Mouse (Mus musculus) CH12.LX (cell line): ENCODE measurements around the gene Nop16. TPM values are rescaled to one million over a fixed set of nuclear protein-coding genes. Genes with fewer than 3 reads are reported as not detected.

Experiments used
- DNase-seq: peaks from one replicate; pipeline ENCODE4 v3.0.0-alpha.2; 2013; ENCODE audit errors: extremely low read depth
- H3K27ac ChIP-seq: 2 replicates; pipeline ENCODE4 v1.5.1; 2012; ENCODE audit warnings: low read depth, mild to moderate bottlenecking, control low read depth, moderate library complexity; ENCODE audit not compliant: insufficient read depth
- H3K27me3 ChIP-seq: replicated peaks from 2 replicates; pipeline ENCODE3; 2012; ENCODE audit warnings: inconsistent platforms
- H3K36me3 ChIP-seq, 2 experiments: replicated peaks in 1 of 2; 2 replicates each; pipeline versions ENCODE3 to v1.6.1; 2012; ENCODE audit warnings: inconsistent platforms in 1 of 2, low read length in 1 of 2, mild to moderate bottlenecking in 1 of 2, mixed read lengths in 1 of 2, moderate library complexity in 1 of 2; ENCODE audit not compliant: control insufficient read depth in 1 of 2, insufficient read depth in 1 of 2
- H3K4me1 ChIP-seq, 2 experiments: 2 replicates each; pipeline ENCODE4 v1.6.1; 2012; ENCODE audit warnings: inconsistent platforms in 1 of 2, moderate library complexity in 1 of 2; ENCODE audit not compliant: insufficient read depth in 2 of 2, control insufficient read depth in 1 of 2
- H3K4me2 ChIP-seq: 2 replicates; pipeline ENCODE4 v1.6.1; 2012; ENCODE audit warnings: low read depth, mild to moderate bottlenecking, control low read depth; ENCODE audit not compliant: poor library complexity, insufficient read depth, severe bottlenecking
- H3K4me3 ChIP-seq, 3 experiments: fragments of 150-350 bp in 1 of 3; sonication (generic) in 1 of 3; replicated peaks in 1 of 3; 2 replicates each; pipeline versions ENCODE3 to v1.5.1; 2011 to 2012; ENCODE audit warnings: low read depth in 2 of 3, low read length in 2 of 3, mild to moderate bottlenecking in 2 of 3, moderate library complexity in 2 of 3, control low read depth in 1 of 3, improper control_type of control experiment in 1 of 3, inconsistent platforms in 1 of 3, mixed read lengths in 1 of 3; ENCODE audit not compliant: poor library complexity in 1 of 3
- H3K79me2 ChIP-seq: replicated peaks from 2 replicates; pipeline ENCODE4 v1.6.1; 2012; ENCODE audit warnings: mild to moderate bottlenecking, moderate library complexity; ENCODE audit not compliant: control insufficient read depth, poor library complexity, insufficient read depth, severe bottlenecking; ENCODE audit errors: extremely low read depth
- H3K9ac ChIP-seq: 2 replicates; pipeline ENCODE4 v1.6.1; 2012; ENCODE audit warnings: low read depth, mild to moderate bottlenecking, control low read depth, moderate library complexity; ENCODE audit not compliant: insufficient read depth
- H3K9me3 ChIP-seq: replicated peaks from 2 replicates; pipeline ENCODE3; 2012; ENCODE audit warnings: low read length, inconsistent platforms, mixed read lengths
- CHD2 ChIP-seq: IDR thresholded peaks from 2 replicates; pipeline ENCODE4 v1.6.1; 2011; ENCODE audit warnings: low read length, improper control_type of control experiment
- CTCF ChIP-seq, 2 experiments: IDR thresholded peaks in 1 of 2; conservative IDR thresholded peaks in 1 of 2; 2 replicates each; pipeline ENCODE4 v1.5.1; 2011 to 2012; ENCODE audit warnings: low read depth in 2 of 2, low read length in 2 of 2, improper control_type of control experiment in 1 of 2, inconsistent platforms in 1 of 2, mild to moderate bottlenecking in 1 of 2, moderate library complexity in 1 of 2
- E2F4 ChIP-seq: IDR thresholded peaks from 2 replicates; pipeline ENCODE4 v1.6.1; 2011; ENCODE audit warnings: low read depth, low read length, improper control_type of control experiment; ENCODE audit not compliant: insufficient replicate concordance
- ELF1 ChIP-seq: IDR thresholded peaks from 2 replicates; pipeline ENCODE4 v1.6.1; 2014; ENCODE audit warnings: low read depth, mild to moderate bottlenecking, inconsistent platforms, low read length, improper control_type of control experiment
- EP300 ChIP-seq: IDR thresholded peaks from 2 replicates; pipeline ENCODE4 v1.6.1; 2011; ENCODE audit warnings: low read length, improper control_type of control experiment
- HCFC1 ChIP-seq: IDR thresholded peaks from 2 replicates; pipeline ENCODE4 v1.6.1; 2012; ENCODE audit warnings: low read depth, mild to moderate bottlenecking, inconsistent platforms, low read length, improper control_type of control experiment
- IRF4 ChIP-seq: IDR thresholded peaks from 2 replicates; pipeline ENCODE4 v1.6.1; 2014; ENCODE audit warnings: low read depth, mild to moderate bottlenecking, inconsistent platforms, low read length, improper control_type of control experiment
- JUN ChIP-seq: IDR thresholded peaks from 2 replicates; pipeline ENCODE4 v1.6.1; 2011; ENCODE audit warnings: low read depth, mild to moderate bottlenecking, low read length, improper control_type of control experiment, moderate library complexity; ENCODE audit not compliant: insufficient read depth
- JUND ChIP-seq: conservative IDR thresholded peaks from 2 replicates; pipeline ENCODE4 v1.6.1; 2011; ENCODE audit warnings: low read depth, low read length, improper control_type of control experiment
- MAFK ChIP-seq: IDR thresholded peaks from 2 replicates; pipeline ENCODE4 v1.6.1; 2011; ENCODE audit warnings: low read length, improper control_type of control experiment; ENCODE audit not compliant: insufficient replicate concordance
- MAZ ChIP-seq: IDR thresholded peaks from 2 replicates; pipeline ENCODE4 v1.6.1; 2012; ENCODE audit warnings: low read depth, mild to moderate bottlenecking, inconsistent platforms, low read length, improper control_type of control experiment, moderate library complexity
- MYC ChIP-seq: IDR thresholded peaks from 2 replicates; pipeline ENCODE4 v1.6.1; 2011; ENCODE audit warnings: low read depth, mild to moderate bottlenecking, improper control_type of control experiment, low read length
- NELFE ChIP-seq: IDR thresholded peaks from 2 replicates; pipeline ENCODE4 v1.6.1; 2011; ENCODE audit warnings: low read depth, low read length, improper control_type of control experiment
- POLR2A ChIP-seq: IDR thresholded peaks from 2 replicates; pipeline ENCODE4 v1.6.1; 2011; ENCODE audit warnings: low read depth, mild to moderate bottlenecking, improper control_type of control experiment, low read length
- RCOR1 ChIP-seq: conservative IDR thresholded peaks from 2 replicates; pipeline ENCODE4 v1.6.1; 2012; ENCODE audit warnings: low read depth, mild to moderate bottlenecking, inconsistent platforms, low read length, improper control_type of control experiment
- TCF12 ChIP-seq: IDR thresholded peaks from 2 replicates; pipeline ENCODE4 v1.6.1; 2014; ENCODE audit warnings: low read depth, mild to moderate bottlenecking, inconsistent platforms, low read length, improper control_type of control experiment
- dilution Hi-C: fragments of 300-500 bp; cut with MboI; formaldehyde crosslinking; loops from 2 replicates; pipeline ENCODE4 v1.14.3; 2020; ENCODE audit warnings: low sequenced_read_pairs; ENCODE audit not compliant: extremely low pct_unique_long_range_greater_than_20kb, extremely low pct_ligation_motif_present
- in situ Hi-C: fragments of 300-500 bp; cut with MboI; formaldehyde crosslinking; loops from 3 replicates; pipeline ENCODE4 v1.14.3; 2019; ENCODE audit warnings: low sequenced_read_pairs, low pct_ligation_motif_present, low pct_unique_long_range_greater_than_20kb, mixed read lengths
- polyA plus RNA-seq: library from polyadenylated mRNA; unstranded; fragments of >175 nt; gene quantifications from 2 replicates; pipeline ENCODE4 v1.2.1, GENCODE M21; 2012; ENCODE audit warnings: low read depth; ENCODE audit not compliant: insufficient read length
- total RNA-seq, 2 experiments: library from RNA; depleted of rRNA; stranded (reverse); fragments of 300-350 nt in 1 of 2; fragments of >200 nt in 1 of 2; gene quantifications; 2 replicates each; pipeline ENCODE4 v1.2.3; 2012 to 2014

Gene Nop16
- total and polyA plus RNA-seq, 3 experiments, result 100 to 187 (median 127) TPM

- TF ChIP-seq EP300, result no peak
- TF ChIP-seq, all 38 proteins: peak for 19
Observed at GRCm38 (mm10) chr13:54589996-54590951, at the start of gene Nop16, which contains the start of gene Higd2a (continued).

GRCm38 (mm10) chr13:54635011-54635410 is 45.1 kb upstream of the Nop16 start:
- Histone ChIP-seq H3K36me3 (peaks cover 30 to 73% of the 10 kb centered on the region in 2 experiments), H3K4me1 (peaks cover 0 to 2% of the 10 kb centered on the region in 2 experiments; a peak in 1 of 4 replicates), H3K27me3 (no peaks in the 10 kb centered on the region), H3K79me2 (peaks cover 56% of the 10 kb centered on the region), H3K4me3 (no peak overlapping the region), H3K9ac (no peak overlapping the region), H3K9me3 (no peaks in the 10 kb centered on the region), H3K4me2 (no peak overlapping the region), H3K27ac (no peak overlapping the region)
- DNase-seq, result no peak
- in situ Hi-C loops, result no loop called here
- no peak for TF ChIP-seq CHD2
- no peak for TF ChIP-seq IRF4
- no peak for TF ChIP-seq HCFC1
- TF ChIP-seq JUND, result no peak
- no peak for TF ChIP-seq E2F4
- no peak for TF ChIP-seq MAZ
- TF ChIP-seq ELF1, result no peak
- TF ChIP-seq RCOR1, result no peak
- TF ChIP-seq CTCF (conservative IDR thresholded peaks at IDR 0.05 in 1 of 2, IDR thresholded peaks at IDR 0.05 in 1 of 2; ENCODE audit: low read depth in 2 of 2, low read length in 2 of 2), result no peak
- no peak for TF ChIP-seq TCF12
- TF ChIP-seq JUN, result no peak
- no peak for TF ChIP-seq MYC
- no peak for TF ChIP-seq POLR2A
- dilution Hi-C loops, result no loop called here

- no peak overlapping the region for H3K4me2 ChIP-seq
- no peak overlapping the region for H3K9ac ChIP-seq
- no peak for TF ChIP-seq NELFE
- TF ChIP-seq RCOR1, result no peak
- TF ChIP-seq MAFK, result no peak
- TF ChIP-seq, all 38 proteins: peak for 0
- no peaks in the 10 kb centered on the region for H3K27me3 ChIP-seq
- H3K4me3 ChIP-seq, result no peak overlapping the region
- H3K27ac ChIP-seq, result no peak overlapping the region
- no peak for DNase-seq
- peaks cover 74% of the 10 kb centered on the region for H3K79me2 ChIP-seq
- dilution Hi-C loops (no loop called here), in situ Hi-C loops (no loop called here)
- peaks cover 18 to 68% of the 10 kb centered on the region in 2 experiments for H3K36me3 ChIP-seq
- H3K9me3 ChIP-seq, result no peaks in the 10 kb centered on the region
- H3K4me1 ChIP-seq, result peaks cover 0 to 9% of the 10 kb centered on the region in 2 experiments; a peak in 2 of 4 replicates
Observed at GRCm38 (mm10) chr13:54632731-54633277, 42.9 kb upstream of the Nop16 start.
